Mouse (Mus musculus) spleen, adult 2 months (tissue): ENCODE measurements around the gene Antxrl. TPM values are rescaled to one million over a fixed set of nuclear protein-coding genes. Genes with fewer than 3 reads are reported as not detected.

ENCODE experiments used
- DNase-seq, 2 experiments: peaks; one replicate each; pipeline versions ENCODE4 v3.0.0 to v3.0.0-alpha.2; 2012 to 2021; ENCODE audit warnings: low spot score in 2 of 2, low read depth in 1 of 2
- H3K27ac ChIP-seq: fragments of 200-500 bp; 2 replicates; pipeline ENCODE4 v1.5.1; 2012; ENCODE audit warnings: low read length, inconsistent platforms; ENCODE audit not compliant: insufficient read depth
- H3K27me3 ChIP-seq: fragments of 200-500 bp; 2 replicates; pipeline ENCODE4 v1.6.1; 2012; ENCODE audit warnings: mild to moderate bottlenecking, moderate library complexity, low read length, inconsistent platforms; ENCODE audit not compliant: control insufficient read depth, insufficient read depth
- H3K36me3 ChIP-seq: fragments of 200-500 bp; 2 replicates; pipeline ENCODE4 v1.6.1; 2012; ENCODE audit warnings: mild to moderate bottlenecking, low read length, inconsistent platforms; ENCODE audit not compliant: control insufficient read depth, insufficient read depth
- H3K4me1 ChIP-seq: fragments of 200-500 bp; 2 replicates; pipeline ENCODE4 v1.6.1; 2011; ENCODE audit warnings: inconsistent platforms; ENCODE audit not compliant: control insufficient read depth, insufficient read depth, insufficient read length
- H3K4me3 ChIP-seq: fragments of 200-500 bp; 2 replicates; pipeline ENCODE4 v1.5.1; 2011; ENCODE audit warnings: mild to moderate bottlenecking, inconsistent platforms; ENCODE audit not compliant: insufficient read depth, insufficient read length; ENCODE audit errors: extremely low read depth
- CTCF ChIP-seq: fragments of 200-500 bp; IDR thresholded peaks from 2 replicates; pipeline ENCODE4 v1.5.1; 2011; ENCODE audit warnings: mild to moderate bottlenecking, inconsistent platforms; ENCODE audit not compliant: insufficient read depth, insufficient read length, insufficient replicate concordance; ENCODE audit errors: extremely low read depth
- POLR2A ChIP-seq: fragments of 200-500 bp; IDR thresholded peaks from 2 replicates; pipeline ENCODE4 v1.6.1; 2011; ENCODE audit warnings: low read depth, low read length, inconsistent platforms
- WGBS: fragments of 180-500 bp; shearing (Covaris S2); methylation state at CpG from one replicate; pipeline ENCODE4 v1.1.7; 2018; 5-methylcytosine and 5-hydroxymethylcytosine counted together
- polyA plus RNA-seq: library from polyadenylated mRNA; depleted of rRNA; stranded (reverse); fragments of >200 nt; gene quantifications from 2 replicates; pipeline ENCODE4 v1.2.3, GENCODE M21; 2012

The Antxrl gene
- polyA plus RNA-seq, 1 experiment: not detected

GRCm38 (mm10) chr14:34043341-34043740, 9.2 kb upstream of the Antxrl start:
- Histone ChIP-seq H3K4me1 (no peaks in the 10 kb centered on the region), H3K4me3 (no peak overlapping the region), H3K27me3 (no peaks in the 10 kb centered on the region), H3K36me3 (no peaks in the 10 kb centered on the region), H3K27ac (no peak overlapping the region)
- DNase-seq: no peak
- TF ChIP-seq POLR2A: no peak
- no peak for TF ChIP-seq CTCF
- WGBS: 83% methylated on average over 3 of the region's 3 CpGs

GRCm38 (mm10) chr14:34050101-34050779, 2.3 kb upstream of the Antxrl start:
- H3K4me3 ChIP-seq: no peak overlapping the region
- no peak for DNase-seq

GRCm38 (mm10) chr14:34071665-34072064, 19.2 kb downstream of the Antxrl start:
- TF ChIP-seq POLR2A: no peak
- no peak for TF ChIP-seq CTCF
- Histone ChIP-seq H3K27me3 (no peaks in the 10 kb centered on the region), H3K27ac (no peak overlapping the region), H3K4me1 (no peaks in the 10 kb centered on the region), H3K36me3 (no peaks in the 10 kb centered on the region), H3K4me3 (no peak overlapping the region)
- no peak for DNase-seq
- 82% methylated on average over 6 of the region's 6 CpGs for WGBS

More at GRCm38 (mm10) chr14:34050101-34050779, 2.3 kb upstream of the Antxrl start:
- no peak overlapping the region for H3K27ac ChIP-seq
- no peaks in the 10 kb centered on the region for H3K36me3 ChIP-seq
- no peak for TF ChIP-seq CTCF
- TF ChIP-seq POLR2A: no peak
- no peaks in the 10 kb centered on the region for H3K27me3 ChIP-seq
- 80% methylated on average over 5 of the region's 5 CpGs for WGBS
- no peaks in the 10 kb centered on the region for H3K4me1 ChIP-seq

- no peaks in the 10 kb centered on the region for H3K36me3 ChIP-seq
- no peaks in the 10 kb centered on the region for H3K4me1 ChIP-seq
- 72% methylated on average over 4 of the region's 4 CpGs for WGBS
- TF ChIP-seq CTCF (no peak), POLR2A (no peak)
- no peak for DNase-seq
- no peaks in the 10 kb centered on the region for H3K27me3 ChIP-seq
- H3K4me3 ChIP-seq: no peak overlapping the region
- no peak overlapping the region for H3K27ac ChIP-seq
Observed at GRCm38 (mm10) chr14:34075346-34075745, 22.8 kb downstream of the Antxrl start.

GRCm38 (mm10) chr14:34077222-34077621, 24.7 kb downstream of the Antxrl start:
- H3K27ac ChIP-seq: no peak overlapping the region
- H3K4me3 ChIP-seq: no peak overlapping the region
- WGBS: 84% methylated on average over 5 of the region's 5 CpGs
- no peaks in the 10 kb centered on the region for H3K4me1 ChIP-seq
- no peak for DNase-seq
- H3K36me3 ChIP-seq: no peaks in the 10 kb centered on the region
- H3K27me3 ChIP-seq: no peaks in the 10 kb centered on the region
- TF ChIP-seq CTCF (no peak), POLR2A (no peak)

- WGBS: 54% methylated on average over 4 of the region's 4 CpGs
- DNase-seq: no peak
- Histone ChIP-seq H3K36me3 (no peaks in the 10 kb centered on the region), H3K4me3 (no peak overlapping the region), H3K4me1 (no peaks in the 10 kb centered on the region), H3K27ac (no peak overlapping the region), H3K27me3 (no peaks in the 10 kb centered on the region)
- TF ChIP-seq CTCF: no peak
- TF ChIP-seq POLR2A: no peak
Observed at GRCm38 (mm10) chr14:34078293-34078692, 25.8 kb downstream of the Antxrl start.

GRCm38 (mm10) chr14:34080321-34080997, 28.0 kb downstream of the Antxrl start:
- WGBS: 18% methylated on average over 11 of the region's 11 CpGs
- H3K27me3 ChIP-seq: no peaks in the 10 kb centered on the region
- H3K36me3 ChIP-seq: no peaks in the 10 kb centered on the region
- H3K4me1 ChIP-seq: no peaks in the 10 kb centered on the region
- no peak overlapping the region for H3K27ac ChIP-seq
- TF ChIP-seq CTCF (peak; percentile 36; the same call in 1 of the 2 replicates), POLR2A (no peak)
- no peak overlapping the region for H3K4me3 ChIP-seq
- DNase-seq: no peak
